Mouse (Mus musculus): ENCODE results near the gene Zbtb39. TPM values are rescaled to one million over a fixed set of nuclear protein-coding genes. Genes with fewer than 3 reads are reported as not detected.

The Zbtb39 gene
- total RNA-seq (2021): 1 to 10 TPM; 8.5 to 8.7 TPM

- DNase-seq (ENCODE audit: low spot score in 2 of 2): peak; percentile 65 to 77
- intact Hi-C loops (cut with DNase I): loop anchor here (2.0 kb wide), 2 partner anchors 60 to 198 kb away; no protein-coding TSS in a partner anchor
Observed at GRCm38 (mm10) chr10:127739083-127739660, at the start of gene Zbtb39. Gene Zbtb39, plus strand, starts transcription at chr10:127739538.

DNA sequence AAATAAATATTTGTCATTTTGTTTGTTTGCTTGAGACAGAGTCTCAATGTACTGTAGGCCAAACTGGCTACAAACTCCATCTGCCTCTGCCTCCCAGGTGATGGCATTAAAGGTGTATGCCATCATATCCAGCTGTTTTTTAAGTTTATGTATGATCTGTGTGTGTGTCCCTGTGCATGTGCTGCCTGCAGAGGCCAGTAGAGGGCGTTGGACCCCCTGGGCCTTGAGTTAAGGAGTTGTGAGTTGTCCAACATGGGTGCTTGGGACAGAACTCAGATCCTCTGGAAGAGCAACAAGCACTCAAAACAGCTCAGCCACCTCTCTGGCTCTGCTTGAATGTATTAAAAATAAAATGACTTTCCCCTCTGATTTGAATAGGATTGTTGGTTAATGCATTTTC, 48.3 kb upstream of the Zbtb39 start:
- no peak for DNase-seq (ENCODE audit: low spot score in 2 of 2)
- intact Hi-C loops (cut with DNase I): no loop called here

GRCm38 (mm10) chr10:127694636-127695035, 44.7 kb upstream of the Zbtb39 start:
- intact Hi-C loops (cut with DNase I): loop anchor here (1.0 to 5.0 kb wide), 3 partner anchors 40 to 313 kb away; partner anchors contain the start of gene Hsd17b6
- DNase-seq (ENCODE audit: low spot score in 2 of 2): peak; percentile 30 to 32

- DNase-seq (ENCODE audit: low spot score in 2 of 2): no peak
- intact Hi-C loops (cut with DNase I): loop anchor here (5.0 kb wide), 2 partner anchors 242 to 312 kb away; partner anchors contain the start of gene Hsd17b6
Observed at GRCm38 (mm10) chr10:127695775-127696174, 43.6 kb upstream of the Zbtb39 start.

GRCm38 (mm10) chr10:127698966-127699365, 40.4 kb upstream of the Zbtb39 start:
- DNase-seq (ENCODE audit: low spot score in 2 of 2): no peak
- intact Hi-C loops (cut with DNase I): loop anchor here (5.0 kb wide), 2 partner anchors 238 to 308 kb away; partner anchors contain the start of gene Hsd17b6

- intact Hi-C loops (cut with DNase I): no loop called here
- DNase-seq (ENCODE audit: low spot score in 2 of 2): no peak
Observed at GRCm38 (mm10) chr10:127703299-127703698, 36.0 kb upstream of the Zbtb39 start.

GRCm38 (mm10) chr10:127704293-127704692, 35.0 kb upstream of the Zbtb39 start:
- intact Hi-C loops (cut with DNase I): no loop called here
- DNase-seq (ENCODE audit: low spot score in 2 of 2): no peak

GRCm38 (mm10) chr10:127704766-127705220, 34.5 kb upstream of the Zbtb39 start, which contains the start of gene Myo1a:
Gene Myo1a, plus strand, starts transcription at chr10:127705170.
- intact Hi-C loops (cut with DNase I): no loop called here
- no peak for DNase-seq (ENCODE audit: low spot score in 2 of 2)

GRCm38 (mm10) chr10:127705783-127706182, 33.6 kb upstream of the Zbtb39 start:
- intact Hi-C loops (cut with DNase I): no loop called here
- DNase-seq (ENCODE audit: low spot score in 2 of 2): no peak

DNA sequence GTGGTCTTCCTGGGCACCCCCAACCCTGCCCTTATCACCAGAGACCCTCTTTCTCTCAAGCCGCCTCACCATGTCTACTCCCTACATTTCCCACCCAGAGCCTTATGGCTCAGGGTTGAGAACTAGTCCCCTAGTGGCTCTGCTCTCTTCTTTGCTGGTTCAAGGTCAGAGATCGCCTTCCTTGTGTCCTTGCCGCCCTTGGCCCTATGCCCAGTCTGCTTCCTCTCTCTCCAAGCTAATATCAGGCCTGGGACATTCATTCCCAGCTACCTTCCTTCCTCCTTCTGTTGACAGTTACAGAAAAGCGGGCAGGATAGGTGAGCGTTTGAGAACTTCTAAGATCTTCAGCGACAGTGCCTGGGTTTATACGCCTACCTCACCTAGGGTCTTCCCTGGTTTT, 31.6 kb upstream of the Zbtb39 start:
- DNase-seq (ENCODE audit: low spot score in 2 of 2): no peak
- intact Hi-C loops (cut with DNase I): no loop called here

DNA sequence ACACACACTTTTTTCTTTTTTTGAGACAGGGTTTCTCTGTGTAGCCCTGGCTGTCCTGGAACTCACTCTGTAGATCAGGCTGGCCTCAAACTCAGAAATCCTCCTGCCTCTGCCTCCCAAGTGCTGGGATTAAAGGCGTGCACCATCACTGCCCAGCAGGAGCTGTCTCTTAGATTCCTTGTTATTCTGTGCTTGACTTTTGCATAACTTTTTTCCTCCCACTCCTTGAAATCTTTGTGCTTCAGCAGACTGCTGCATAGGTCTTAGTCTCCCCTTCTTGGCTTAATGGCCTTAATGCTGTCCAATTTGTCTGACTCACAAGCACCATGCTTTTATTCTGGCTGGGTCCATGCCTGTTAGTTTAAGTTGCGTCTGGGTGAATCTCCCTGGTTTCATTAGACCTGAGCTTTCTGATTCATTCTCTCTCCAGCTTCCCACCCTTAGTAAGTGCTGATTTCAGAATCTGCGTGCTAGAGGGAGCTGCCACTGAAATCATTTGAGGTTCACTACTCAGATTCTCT, 30.4 kb upstream of the Zbtb39 start:
- intact Hi-C loops (cut with DNase I): no loop called here
- DNase-seq (ENCODE audit: low spot score in 2 of 2): no peak

DNA sequence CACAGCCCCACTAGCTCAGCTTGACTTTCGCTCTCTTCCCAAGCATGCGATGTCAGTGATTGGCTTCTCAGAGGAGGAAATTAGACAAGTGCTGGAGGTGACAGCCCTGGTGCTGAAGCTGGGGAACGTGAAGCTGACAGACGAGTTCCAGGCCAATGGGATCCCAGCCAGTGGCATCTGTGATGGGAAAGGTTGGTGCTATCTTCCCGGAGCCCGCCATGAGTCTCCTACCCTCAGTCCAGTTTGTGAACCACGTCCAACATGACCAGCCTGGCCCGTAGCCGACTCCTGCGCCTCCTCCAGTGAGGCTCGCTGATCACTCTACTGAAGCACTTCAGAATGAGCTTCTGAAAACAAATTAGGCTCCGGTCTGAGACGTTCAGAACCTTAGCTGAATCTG, 29.0 kb upstream of the Zbtb39 start:
- no peak for DNase-seq (ENCODE audit: low spot score in 2 of 2)
- intact Hi-C loops (cut with DNase I): no loop called here

GRCm38 (mm10) chr10:127712736-127713135, 26.6 kb upstream of the Zbtb39 start:
- intact Hi-C loops (cut with DNase I): no loop called here
- no peak for DNase-seq (ENCODE audit: low spot score in 2 of 2)

- DNase-seq (ENCODE audit: low spot score in 2 of 2): peak in 1 of 2 experiments; percentile 35
- intact Hi-C loops (cut with DNase I): no loop called here
Observed at GRCm38 (mm10) chr10:127721671-127722418, 17.5 kb upstream of the Zbtb39 start.

GRCm38 (mm10) chr10:127724178-127724577, 15.2 kb upstream of the Zbtb39 start, which contains the start of gene Tac2:
Gene Tac2, plus strand, starts transcription at chr10:127724478.
- intact Hi-C loops (cut with DNase I): no loop called here
- no peak for DNase-seq (ENCODE audit: low spot score in 2 of 2)

DNA sequence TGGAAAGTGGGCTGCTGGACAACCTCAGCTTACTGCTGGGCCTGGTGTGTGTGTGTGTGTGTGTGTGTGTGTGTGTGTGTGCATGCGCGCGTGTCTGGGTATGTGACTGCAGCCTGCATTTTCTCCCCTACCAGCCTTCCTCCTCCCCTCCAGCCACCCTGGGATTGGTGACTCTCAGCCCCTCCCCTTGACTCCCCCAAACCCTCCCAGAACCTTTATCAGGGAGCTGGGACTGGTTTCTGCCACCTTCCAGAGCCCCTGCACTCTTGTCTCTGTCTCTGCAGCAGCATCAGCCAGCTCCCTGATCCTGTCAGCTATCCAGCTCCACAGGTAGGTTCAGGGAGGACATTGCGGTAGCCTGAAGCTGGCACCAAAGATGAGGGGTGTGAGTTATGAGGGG, 14.2 kb upstream of the Zbtb39 start:
- intact Hi-C loops (cut with DNase I): no loop called here
- no peak for DNase-seq (ENCODE audit: low spot score in 2 of 2)

GRCm38 (mm10) chr10:127728437-127728836, 10.9 kb upstream of the Zbtb39 start:
- DNase-seq (ENCODE audit: low spot score in 2 of 2): peak in 1 of 2 experiments; percentile 46
- intact Hi-C loops (cut with DNase I): no loop called here

GRCm38 (mm10) chr10:127730285-127730932, 8.9 kb upstream of the Zbtb39 start:
- DNase-seq (ENCODE audit: low spot score in 2 of 2): peak in 1 of 2 experiments; percentile 64
- intact Hi-C loops (cut with DNase I): loop anchor here (5.0 kb wide), 1 partner anchor 88 kb away; the partner anchor contains the start of gene Stat6

DNA sequence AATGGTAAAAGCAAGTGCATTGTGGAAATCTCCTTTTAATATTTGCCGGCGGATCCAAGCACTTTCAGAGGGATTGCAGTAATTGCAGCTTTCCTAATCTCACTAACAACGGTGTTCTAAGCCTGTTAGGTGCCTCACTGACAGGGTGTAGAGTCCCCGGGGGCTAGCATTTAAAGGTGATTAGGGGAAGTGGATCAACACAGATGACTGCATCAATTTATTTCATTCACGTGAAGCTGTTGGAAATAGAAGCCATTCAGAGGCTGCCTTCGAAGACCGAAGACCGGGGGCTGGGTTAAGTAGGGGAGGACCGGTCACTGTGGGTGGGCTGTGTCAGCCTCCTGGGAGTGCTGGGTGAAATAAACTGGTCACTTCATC, 8.4 kb upstream of the Zbtb39 start:
- no peak for DNase-seq (ENCODE audit: low spot score in 2 of 2)
- intact Hi-C loops (cut with DNase I): loop anchor here (5.0 kb wide), 1 partner anchor 89 kb away; the partner anchor contains the start of gene Stat6

GRCm38 (mm10) chr10:127731397-127731796, 7.9 kb upstream of the Zbtb39 start:
- DNase-seq (ENCODE audit: low spot score in 2 of 2): no peak

More at GRCm38 (mm10) chr10:127731397-127731796, 7.9 kb upstream of the Zbtb39 start:
- intact Hi-C loops (cut with DNase I): loop anchor here (5.0 kb wide), 1 partner anchor 89 kb away; the partner anchor contains the start of gene Stat6
